Mouse (Mus musculus) right cerebral cortex, postnatal 36 days (tissue): ENCODE data around the gene Eef1akmt3.
A peak's percentile ranks its signal among the peaks of the same experiment; 100 is the strongest.
"Not testable (repeated sequence)": the region's sequence is repeated elsewhere in the genome, so short reads cannot be mapped to it uniquely, and the experiment has no call there.

ENCODE experiments used
- DNase-seq, 2 experiments: peaks; one replicate each; pipeline ENCODE4 v3.0.0; 2022; ENCODE audit warnings: low spot score in 2 of 2, mixed read lengths in 1 of 2

Gene Eef1akmt3

DNA sequence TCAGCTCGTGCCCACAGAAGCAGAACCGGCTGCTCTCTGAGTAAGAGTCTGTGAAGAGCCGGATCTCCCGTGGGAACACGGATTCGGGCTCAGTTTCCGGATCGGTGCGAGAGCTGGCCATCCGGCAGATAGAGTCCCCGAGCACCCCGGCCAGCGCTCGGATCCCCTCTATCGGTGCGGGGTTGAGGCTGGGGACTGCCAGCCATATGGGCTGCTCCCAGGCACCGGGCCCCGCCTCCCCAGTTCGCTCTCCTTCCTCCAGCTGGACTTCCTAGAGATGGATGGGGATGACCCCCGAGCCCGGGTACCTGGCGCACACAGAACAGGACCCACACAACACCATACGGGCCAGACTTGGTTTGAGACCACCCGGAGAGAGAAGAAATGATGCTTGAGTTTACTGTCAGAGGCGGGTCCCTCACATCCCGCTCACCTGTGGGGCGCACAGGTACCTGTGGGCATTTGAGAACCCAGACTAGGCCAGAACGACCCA is at the start of gene Eef1akmt3, which contains the start of gene Mettl1:
TSS of gene Eef1akmt3 (minus strand) at position 240 of the 493 bp plus-strand sequence.
TSS of gene Mettl1 (plus strand) at position 141 of the 493 bp plus-strand sequence.
- no peak for DNase-seq

GRCm38 (mm10) chr10:127090560-127091411 is 49.5 kb upstream of the Eef1akmt3 start:
- no peak for DNase-seq

DNA sequence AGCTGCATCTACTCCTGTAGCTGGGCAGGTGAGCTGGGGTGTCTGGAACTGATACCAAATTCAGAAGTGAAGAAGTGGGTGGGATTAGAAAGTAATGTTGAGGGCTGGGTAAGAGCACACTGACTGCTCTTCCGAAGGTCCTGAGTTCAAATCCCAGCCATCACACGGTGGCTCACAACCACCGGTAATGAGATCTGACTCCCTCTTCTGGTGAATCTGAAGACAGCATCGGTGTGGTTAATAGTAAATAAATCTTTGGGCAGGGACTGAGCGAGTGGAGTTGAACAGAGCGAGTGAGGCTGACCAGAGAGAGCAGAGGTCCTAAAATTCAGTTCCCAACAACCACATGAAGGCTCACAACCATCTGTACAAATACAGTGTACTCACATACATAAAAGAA is 44.3 kb upstream of the Eef1akmt3 start:
- DNase-seq = no peak

- DNase-seq = no peak
Measured at GRCm38 (mm10) chr10:127085052-127085451, 43.7 kb upstream of the Eef1akmt3 start.

- no peak for DNase-seq
Measured at GRCm38 (mm10) chr10:127083915-127084306, 42.6 kb upstream of the Eef1akmt3 start.

DNA sequence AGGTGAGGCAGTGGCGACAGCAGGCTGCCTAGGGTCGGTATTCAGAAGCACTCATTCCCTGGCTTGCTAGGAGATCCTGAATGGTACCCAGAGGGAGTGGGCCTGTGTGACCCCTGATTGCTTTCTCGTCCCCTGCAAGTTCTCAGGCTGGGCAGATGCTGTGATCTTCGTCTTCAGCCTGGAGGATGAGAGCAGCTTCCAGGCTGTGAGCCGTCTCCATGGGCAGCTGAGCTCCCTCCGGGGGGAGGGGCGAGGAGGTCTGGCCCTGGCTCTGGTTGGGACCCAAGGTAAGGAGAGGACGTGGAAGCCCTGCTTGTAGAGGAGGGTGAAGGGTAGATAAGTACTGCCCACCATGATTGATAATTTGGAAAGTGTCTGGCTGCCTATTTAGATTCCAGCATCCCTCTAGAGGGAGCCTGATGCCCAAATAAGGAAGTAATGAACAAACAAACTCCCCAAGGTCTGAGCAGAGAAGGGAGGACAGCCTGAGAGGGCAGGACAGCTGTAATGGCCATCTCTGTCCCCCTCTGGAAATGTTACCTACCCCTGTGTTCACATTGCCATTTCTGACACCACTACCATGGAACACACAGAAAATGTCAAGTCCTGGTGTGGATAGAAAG is 42.1 kb upstream of the Eef1akmt3 start:
- DNase-seq = no peak

DNA sequence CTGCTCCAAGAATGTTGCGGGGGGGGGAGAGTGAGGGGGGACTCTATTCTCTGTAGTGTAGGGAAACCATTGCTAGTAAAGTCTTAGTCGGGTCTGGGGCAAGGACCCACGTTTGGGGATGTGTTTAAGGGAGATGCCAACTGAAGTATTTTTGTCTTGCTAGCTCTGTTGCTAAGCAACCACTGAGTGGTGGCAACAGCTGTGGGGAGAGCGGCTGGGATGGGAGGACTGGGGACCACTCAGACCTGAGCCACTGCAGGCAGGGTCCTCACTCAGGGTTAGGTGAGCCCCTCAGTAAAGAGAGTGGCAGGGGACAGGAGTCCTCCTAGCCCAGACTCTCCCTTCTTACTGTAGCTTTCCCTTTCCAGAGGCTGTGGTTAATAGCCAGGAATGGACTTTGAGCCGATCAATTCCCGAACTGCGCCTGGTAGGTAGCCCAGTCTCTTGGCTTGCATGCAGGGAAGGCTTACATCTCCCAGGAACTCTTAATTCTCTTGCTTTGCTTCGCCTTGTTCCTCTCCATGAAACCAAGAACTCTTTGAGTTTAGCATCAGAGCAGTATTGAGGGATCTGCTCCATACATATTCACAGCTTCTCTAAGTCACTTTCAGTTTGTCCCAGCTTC is 40.8 kb upstream of the Eef1akmt3 start:
- no peak for DNase-seq

DNA sequence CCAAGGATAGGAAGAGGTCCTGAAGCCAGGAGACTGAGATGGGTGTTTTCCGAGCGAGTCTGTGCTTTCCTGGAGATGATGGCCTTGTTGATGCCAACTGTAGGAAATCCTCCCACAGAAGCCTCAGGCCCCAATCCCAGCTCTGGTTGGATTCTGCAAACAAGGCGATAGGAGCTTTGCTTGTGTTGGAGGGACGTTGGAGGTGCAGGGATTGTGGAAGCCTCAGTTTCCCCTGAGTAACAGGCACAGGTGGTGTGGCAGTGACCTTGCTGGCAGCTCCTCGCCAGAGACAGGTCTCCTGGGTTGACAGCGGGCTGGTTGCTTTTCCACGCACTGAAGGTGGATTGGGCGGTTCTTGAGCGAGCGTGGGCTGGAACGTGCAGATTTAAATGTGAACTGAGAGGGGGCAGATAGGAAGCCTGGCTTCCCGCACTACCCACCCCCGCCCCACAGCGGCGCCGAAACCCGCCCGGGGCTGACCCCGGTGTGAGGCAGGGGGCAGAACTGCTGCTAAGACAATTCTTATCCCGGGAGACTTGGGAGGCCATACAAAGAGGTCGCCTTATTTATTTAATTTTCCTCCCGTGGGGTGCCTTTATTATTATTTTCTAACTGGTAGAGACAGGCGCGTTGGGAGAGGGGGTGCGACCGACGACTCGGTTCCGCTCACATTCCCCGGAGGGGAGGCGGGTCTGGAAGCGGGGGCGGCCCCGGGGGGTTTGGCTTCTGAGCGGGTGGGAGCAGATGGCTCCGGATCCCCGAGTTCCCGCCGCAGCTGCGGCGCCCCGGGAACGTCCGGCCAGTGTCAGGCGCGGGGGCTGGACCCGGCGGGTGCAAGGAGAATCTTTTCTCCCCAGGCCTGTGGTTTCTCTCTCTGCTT is 39.8 kb upstream of the Eef1akmt3 start:
- no peak for DNase-seq

DNA sequence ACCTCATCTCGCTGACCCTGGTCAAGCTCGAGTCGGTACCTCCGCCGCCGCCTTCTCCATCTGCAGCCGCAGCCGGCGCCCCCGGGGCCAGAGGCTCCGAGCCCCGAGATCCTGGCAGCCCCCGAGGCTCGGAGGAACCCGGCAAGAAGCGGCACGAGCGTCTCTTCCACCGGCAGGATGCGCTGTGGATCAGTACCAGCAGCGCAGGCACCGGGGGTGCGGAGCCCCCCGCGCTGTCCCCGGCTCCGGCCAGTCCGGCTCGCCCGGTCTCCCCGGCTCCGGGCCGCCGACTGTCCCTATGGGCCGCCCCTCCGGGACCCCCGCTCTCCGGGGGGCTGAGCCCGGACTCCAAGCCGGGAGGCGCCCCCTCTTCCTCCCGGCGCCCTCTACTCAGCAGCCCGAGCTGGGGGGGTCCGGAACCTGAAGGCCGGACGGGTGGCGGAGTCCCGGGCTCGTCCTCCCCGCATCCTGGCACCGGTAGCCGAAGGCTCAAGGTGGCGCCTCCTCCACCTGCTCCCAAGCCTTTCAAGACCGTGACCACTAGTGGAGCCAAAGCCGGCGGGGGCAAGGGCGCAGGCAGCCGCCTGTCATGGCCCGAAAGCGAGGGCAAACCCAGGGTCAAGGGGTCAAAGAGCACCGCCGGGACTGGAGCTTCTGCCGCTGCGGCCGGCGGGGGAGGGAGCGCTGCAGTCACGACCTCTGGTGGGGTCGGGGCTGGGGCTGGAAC is 38.5 kb upstream of the Eef1akmt3 start:
- DNase-seq = no peak

- no peak for DNase-seq
Measured at GRCm38 (mm10) chr10:127078677-127079575, 37.6 kb upstream of the Eef1akmt3 start.

DNA sequence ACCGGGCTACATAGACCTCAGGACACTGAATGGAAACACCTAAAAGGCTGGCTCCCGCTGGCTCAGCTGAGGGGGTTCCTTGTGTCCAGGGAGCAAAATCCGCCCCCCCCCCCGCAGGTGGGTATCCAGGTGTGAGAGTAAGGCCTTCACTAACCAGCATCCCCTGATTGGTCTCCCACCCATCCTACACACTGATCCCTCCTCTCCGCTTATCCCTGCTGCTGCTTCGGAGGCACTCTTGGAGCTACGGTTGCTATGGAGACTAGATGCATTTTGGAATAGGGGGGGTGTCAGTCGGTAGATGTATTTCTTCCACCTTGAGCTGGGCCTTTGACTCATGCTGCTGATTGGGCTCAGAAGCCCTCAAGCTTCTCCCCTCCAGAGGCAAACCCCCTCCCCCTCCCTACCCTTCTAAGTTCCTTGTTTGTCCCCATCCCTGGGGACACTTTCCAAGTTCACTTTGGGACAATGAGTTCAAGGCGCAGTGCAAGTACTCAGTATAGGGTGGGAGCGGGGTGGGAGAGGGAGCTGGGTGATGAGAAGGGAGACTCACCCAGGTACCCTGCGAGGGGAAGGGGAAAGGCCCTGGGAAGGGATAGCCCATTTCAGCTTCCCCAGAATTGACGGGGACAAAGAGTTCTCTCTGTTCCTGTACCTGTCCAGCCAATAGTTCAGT is 36.8 kb upstream of the Eef1akmt3 start:
- peak; percentile 72 to 82 for DNase-seq

DNA sequence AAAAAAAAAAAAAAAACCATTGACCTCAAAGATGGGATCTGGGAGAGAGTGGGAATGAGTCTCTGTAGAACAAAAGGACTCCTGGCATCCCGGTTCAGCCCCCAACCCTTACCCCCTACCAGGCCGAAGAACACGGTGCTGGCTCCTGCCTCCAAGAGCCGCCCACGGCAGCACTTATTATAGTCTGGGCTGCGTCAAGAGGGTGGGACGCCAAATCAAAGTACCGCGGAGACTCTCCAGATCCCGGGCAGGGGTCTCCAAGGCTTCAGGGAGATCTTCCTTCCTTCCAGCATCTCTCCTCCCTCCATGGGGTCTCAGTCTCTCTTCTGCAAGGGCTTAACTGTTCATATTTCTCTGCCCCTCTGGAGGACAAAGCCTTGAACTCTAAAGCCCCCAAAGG is 36.2 kb upstream of the Eef1akmt3 start:
- DNase-seq = no peak

- DNase-seq = no peak
Measured at GRCm38 (mm10) chr10:127076082-127076481, 34.8 kb upstream of the Eef1akmt3 start.

DNA sequence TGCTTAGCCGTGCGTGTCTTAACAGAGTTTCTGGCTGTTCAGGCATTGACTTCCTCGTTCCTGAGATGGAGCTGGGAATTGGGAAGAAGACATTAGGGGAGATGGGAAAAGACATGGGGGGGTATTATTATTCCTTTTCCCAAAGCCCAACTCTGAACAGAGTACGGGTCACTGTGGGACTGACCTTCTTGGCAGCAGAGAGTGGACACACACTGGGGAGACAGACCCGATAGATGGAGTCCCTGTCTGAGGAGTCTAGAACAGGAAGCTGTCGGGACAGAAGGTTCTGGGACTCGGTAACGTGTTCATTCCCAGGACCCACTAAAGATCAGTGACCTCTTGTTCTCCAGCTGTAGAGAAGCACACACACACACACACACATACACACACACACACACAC is 34.3 kb upstream of the Eef1akmt3 start:
- no peak for DNase-seq

DNA sequence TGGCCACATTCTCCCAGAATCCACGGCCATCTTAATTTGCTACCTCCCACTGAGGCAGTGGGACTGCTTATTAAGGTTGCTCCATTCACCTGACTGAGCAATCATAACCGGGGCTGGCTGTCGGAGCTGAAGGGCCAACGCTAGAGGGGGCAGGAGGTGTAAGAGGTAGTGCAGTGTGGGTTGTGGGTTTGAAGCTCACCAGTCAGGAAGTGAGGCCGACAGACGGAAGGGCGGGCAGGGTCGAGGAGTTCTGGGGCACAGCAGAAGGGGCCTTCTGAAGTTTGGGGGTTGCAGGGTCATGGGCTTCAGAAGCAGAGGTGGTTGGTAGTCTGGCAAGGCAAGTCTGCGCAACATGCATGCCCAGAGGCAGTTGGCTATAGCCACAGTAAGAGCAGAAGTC is 33.8 kb upstream of the Eef1akmt3 start, which contains the start of gene Agap2:
TSS of gene Agap2 (plus strand) at position 205 of the 400 bp plus-strand sequence.
- no peak for DNase-seq

- no peak for DNase-seq
Measured at GRCm38 (mm10) chr10:127073981-127074380, 32.7 kb upstream of the Eef1akmt3 start.

- DNase-seq = not testable (repeated sequence)
Measured at GRCm38 (mm10) chr10:127072969-127073368, 31.7 kb upstream of the Eef1akmt3 start.

DNA sequence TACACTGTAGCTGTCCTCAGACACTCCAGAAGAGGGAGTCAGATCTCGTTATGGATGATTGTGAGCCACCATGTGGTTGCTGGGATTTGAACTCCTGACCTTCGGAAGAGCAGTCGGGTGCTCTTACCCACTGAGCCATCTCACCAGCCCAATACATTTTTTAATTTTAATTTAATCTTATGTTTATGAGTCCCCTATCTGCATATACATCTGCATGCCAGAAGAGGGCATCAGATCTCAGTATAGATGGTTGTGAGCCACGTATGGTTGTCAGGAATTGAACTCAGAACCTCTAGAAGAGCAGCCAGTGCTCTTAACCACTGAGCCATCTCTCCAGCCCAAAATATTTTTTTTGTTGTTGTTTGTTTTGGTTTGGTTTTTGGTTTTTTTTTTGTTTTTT is 31.0 kb upstream of the Eef1akmt3 start:
- not testable (repeated sequence) for DNase-seq

GRCm38 (mm10) chr10:127071203-127071602 is 29.9 kb upstream of the Eef1akmt3 start:
- no peak for DNase-seq
